Mouse (Mus musculus) neutrophil, adult 5-6 weeks (primary cell): ENCODE data around the gene Cyp4b1. TPM values are rescaled to one million over a fixed set of nuclear protein-coding genes. Genes with fewer than 3 reads are reported as not detected.

ENCODE experiments used
- total RNA-seq: library from RNA; stranded (forward); fragments of 200-1000 nt; gene quantifications from 2 replicates; pipeline ENCODE4 v1.2.3, GENCODE M21; 2017

The Cyp4b1 gene
- total RNA-seq, 1 experiment from 2014 or later: not detected

Other genes with a start within 250 kb of the Cyp4b1 start
- not detected in 2 replicates for gene Cyp4a12b, start 236.1 kb downstream of the Cyp4b1 start, total RNA-seq
- not detected in 2 replicates for gene Cyp4a30b, start 195.1 kb downstream of the Cyp4b1 start, total RNA-seq
- gene Cyp4a14, start 151.6 kb downstream of the Cyp4b1 start, total RNA-seq: not detected in 2 replicates
- not detected in 2 replicates for gene Cyp4a10, start 129.5 kb downstream of the Cyp4b1 start, total RNA-seq
- gene Cyp4a31, start 84.1 kb downstream of the Cyp4b1 start, total RNA-seq: not detected in 2 replicates
- gene Cyp4a32, start 46.8 kb downstream of the Cyp4b1 start, total RNA-seq: not detected in 2 replicates
- 49.6 and 52.4 TPM in 2 replicates for gene Efcab14, start 90.0 kb upstream of the Cyp4b1 start, total RNA-seq
- gene Tex38, start 133.3 kb upstream of the Cyp4b1 start, total RNA-seq: 0.70 and 2.3 TPM in 2 replicates
- gene Atpaf1, start 137.1 kb upstream of the Cyp4b1 start, total RNA-seq: 9.1 and 9.6 TPM in 2 replicates
- gene Mob3c, start 180.4 kb upstream of the Cyp4b1 start, total RNA-seq: 16.5 and 20.5 TPM in 2 replicates
- gene Mknk1, start 191.5 kb upstream of the Cyp4b1 start, total RNA-seq: 210 and 228 TPM in 2 replicates
- not detected in 2 replicates for gene Kncn, start 236.7 kb upstream of the Cyp4b1 start, total RNA-seq
- gene 6430628N08Rik, start 242.9 kb upstream of the Cyp4b1 start, total RNA-seq: 0.25 TPM in 1 of 2 replicates, not detected in the other